Mouse (Mus musculus) forebrain, embryonic 14.5 days (tissue): ENCODE measurements around the gene Sbno2. TPM values are rescaled to one million over a fixed set of nuclear protein-coding genes. Genes with fewer than 3 reads are reported as not detected.

Experiments used
- ATAC-seq: fragments of 200-750 bp; cut with Nextera tagmentation; 2 replicates; pipeline ENCODE4 v1.8.0; 2017; ENCODE audit warnings: mild to moderate bottlenecking, moderate library complexity
- DNase-seq: peaks from one replicate; pipeline ENCODE4 v3.0.0-alpha.2; 2015; ENCODE audit warnings: low spot score
- H3K27ac ChIP-seq: fragments of 300-500 bp; sonication (generic); 2 replicates; pipeline ENCODE4 v1.5.1; 2014; ENCODE audit warnings: low read depth, mild to moderate bottlenecking, control low read depth, low read length, moderate library complexity
- H3K27me3 ChIP-seq: fragments of 300-500 bp; sonication (generic); replicated peaks from 2 replicates; pipeline ENCODE4 v1.6.1; 2014; ENCODE audit warnings: low read length, control low read depth, mixed read lengths; ENCODE audit not compliant: control insufficient read depth, insufficient read depth
- H3K36me3 ChIP-seq: fragments of 300-500 bp; sonication (generic); 2 replicates; pipeline ENCODE4 v1.6.1; 2014; ENCODE audit warnings: low read length, control low read depth; ENCODE audit not compliant: control insufficient read depth, insufficient read depth
- H3K4me1 ChIP-seq: fragments of 300-500 bp; sonication (generic); 2 replicates; pipeline ENCODE4 v1.6.1; 2014; ENCODE audit warnings: antibody characterized with exemption, low read length, control low read depth; ENCODE audit not compliant: control insufficient read depth, insufficient read depth
- H3K4me2 ChIP-seq: fragments of 300-500 bp; sonication (generic); 2 replicates; pipeline ENCODE4 v1.6.1; 2014; ENCODE audit warnings: mild to moderate bottlenecking, control low read depth, low read length
- H3K4me3 ChIP-seq: fragments of 300-500 bp; sonication (generic); 2 replicates; pipeline ENCODE4 v1.5.1; 2014; ENCODE audit warnings: low read depth, low read length, control low read depth
- H3K9ac ChIP-seq: fragments of 300-500 bp; sonication (generic); 2 replicates; pipeline ENCODE4 v1.6.1; 2014; ENCODE audit warnings: mild to moderate bottlenecking, low read length, control low read depth, moderate library complexity
- H3K9me3 ChIP-seq: fragments of 300-500 bp; sonication (generic); replicated peaks from 2 replicates; pipeline ENCODE4 v1.6.1; 2016; ENCODE audit warnings: low read length, control low read depth, mixed read lengths; ENCODE audit not compliant: control insufficient read depth
- WGBS: fragments of 180-500 bp; shearing (Covaris S2); extraction: QIAGEN DNeasy Blood & Tissue Kit; methylation state at CpG from one replicate; pipeline ENCODE4 v1.1.7; 2014; 5-methylcytosine and 5-hydroxymethylcytosine counted together
- polyA plus RNA-seq: library from polyadenylated mRNA; unstranded; fragments of >200 nt; fragmentation: Nextera tagmentation; extraction: Ambion mirVana; gene quantifications from 2 replicates; pipeline ENCODE4 v1.2.1, GENCODE M21; 2014

Gene Sbno2
- polyA plus RNA-seq, 1 experiment from 2014 or later = 8.1 TPM

DNA sequence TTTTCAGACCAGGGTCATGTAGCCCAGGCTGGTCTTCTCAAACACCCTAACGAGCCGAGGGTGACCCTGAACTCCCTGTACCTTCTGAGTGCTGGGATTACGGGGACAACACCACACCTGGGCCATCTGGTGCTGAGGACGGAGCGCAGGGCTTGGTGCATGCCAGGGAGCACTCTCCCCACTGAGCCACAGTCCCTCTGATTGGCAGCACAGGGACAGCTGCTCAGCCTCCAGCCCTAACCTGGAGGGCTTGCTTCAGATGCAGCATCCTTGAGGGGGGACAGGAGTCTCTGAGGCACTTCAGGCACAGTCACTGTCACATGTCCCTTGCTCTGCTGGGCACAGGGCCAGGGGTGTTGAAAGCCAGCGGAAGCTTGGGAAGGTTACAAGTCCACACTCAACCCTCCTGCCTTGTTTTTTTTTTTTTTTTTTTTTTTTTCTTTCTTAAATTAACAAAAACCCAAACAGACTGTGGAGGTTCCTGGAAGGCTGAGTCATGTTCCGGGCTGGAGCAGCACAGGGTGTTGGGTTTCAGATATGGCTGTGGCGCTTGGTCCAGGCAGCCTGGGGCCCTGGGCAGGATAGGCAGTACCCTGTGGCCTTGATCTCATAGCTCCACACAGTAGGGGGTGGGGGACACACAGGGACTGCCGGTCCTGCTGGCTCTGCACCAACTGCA is 34.4 kb downstream of the Sbno2 start:
- Histone ChIP-seq H3K36me3 (no peaks in the 10 kb centered on the region; the same call in 1 of the 2 replicates), H3K4me1 (no peaks in the 10 kb centered on the region), H3K4me3 (no peak overlapping the region), H3K9ac (no peak overlapping the region), H3K9me3 (no peaks in the 10 kb centered on the region), H3K27me3 (no peaks in the 10 kb centered on the region), H3K27ac (no peak overlapping the region), H3K4me2 (no peak overlapping the region)
- WGBS = 64% methylated on average over 9 of the region's 9 CpGs
- ATAC-seq (no peak), DNase-seq (no peak)

DNA sequence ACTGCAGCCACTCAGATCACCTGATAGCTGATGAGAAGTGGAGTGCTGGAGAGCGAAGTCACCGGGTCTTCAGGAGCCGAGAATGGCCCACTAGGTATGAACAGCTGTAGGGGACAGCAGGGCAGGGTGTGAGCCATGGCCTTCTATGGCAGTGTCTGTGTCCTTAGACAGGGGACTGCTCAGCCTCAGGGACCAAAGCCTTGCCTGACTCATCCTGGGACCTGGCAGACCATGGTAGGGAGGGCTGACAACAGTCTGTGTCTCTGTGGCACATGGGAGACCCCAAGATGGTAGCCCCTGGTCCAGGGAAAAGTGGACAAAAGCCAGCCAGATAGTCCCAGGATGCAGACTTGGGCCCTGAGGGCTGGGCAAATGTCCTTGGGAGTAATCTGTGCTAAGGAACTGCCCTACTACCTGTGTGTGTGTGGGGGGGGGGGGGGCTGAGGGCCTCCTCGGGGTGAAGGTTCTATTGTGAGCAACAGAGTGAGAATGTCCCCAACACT is 35.4 kb downstream of the Sbno2 start:
- ATAC-seq (no peak), DNase-seq (no peak)
- WGBS = 92% methylated on average over 4 of the region's 4 CpGs
- H3K9ac ChIP-seq = no peak overlapping the region
- no peak overlapping the region for H3K4me2 ChIP-seq
- H3K9me3 ChIP-seq = no peaks in the 10 kb centered on the region
- peaks cover 3% of the 10 kb centered on the region; the same call in 1 of the 2 replicates for H3K36me3 ChIP-seq
- H3K4me3 ChIP-seq = no peak overlapping the region
- no peak overlapping the region for H3K27ac ChIP-seq
- no peaks in the 10 kb centered on the region for H3K4me1 ChIP-seq
- H3K27me3 ChIP-seq = no peaks in the 10 kb centered on the region

DNA sequence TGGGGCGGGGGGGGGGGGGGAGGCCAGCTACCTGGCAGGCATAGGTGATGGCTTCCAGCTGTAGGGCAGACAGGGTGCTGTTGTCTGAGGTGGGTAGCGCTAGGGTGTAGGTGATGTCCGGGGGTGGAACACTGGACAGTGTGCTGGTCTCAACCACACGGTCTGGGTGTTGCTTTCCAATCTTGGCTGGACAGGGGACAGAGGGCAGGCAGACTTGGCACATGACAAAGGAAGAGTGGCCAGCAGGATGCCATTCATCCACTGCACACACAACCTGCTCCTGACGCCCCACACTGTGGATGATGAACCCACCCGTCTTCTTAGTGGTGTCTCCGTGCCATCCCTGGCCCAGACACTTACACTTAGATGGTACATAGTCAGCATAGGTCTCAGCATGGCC is 36.1 kb downstream of the Sbno2 start:
- Histone ChIP-seq H3K4me2 (no peak overlapping the region), H3K27me3 (no peaks in the 10 kb centered on the region), H3K4me3 (no peak overlapping the region), H3K9me3 (no peaks in the 10 kb centered on the region), H3K27ac (no peak overlapping the region), H3K4me1 (no peaks in the 10 kb centered on the region), H3K9ac (no peak overlapping the region), H3K36me3 (peaks cover 6% of the 10 kb centered on the region)
- DNase-seq (no peak), ATAC-seq (no peak)
- 84% methylated on average over 6 of the region's 7 CpGs for WGBS

DNA sequence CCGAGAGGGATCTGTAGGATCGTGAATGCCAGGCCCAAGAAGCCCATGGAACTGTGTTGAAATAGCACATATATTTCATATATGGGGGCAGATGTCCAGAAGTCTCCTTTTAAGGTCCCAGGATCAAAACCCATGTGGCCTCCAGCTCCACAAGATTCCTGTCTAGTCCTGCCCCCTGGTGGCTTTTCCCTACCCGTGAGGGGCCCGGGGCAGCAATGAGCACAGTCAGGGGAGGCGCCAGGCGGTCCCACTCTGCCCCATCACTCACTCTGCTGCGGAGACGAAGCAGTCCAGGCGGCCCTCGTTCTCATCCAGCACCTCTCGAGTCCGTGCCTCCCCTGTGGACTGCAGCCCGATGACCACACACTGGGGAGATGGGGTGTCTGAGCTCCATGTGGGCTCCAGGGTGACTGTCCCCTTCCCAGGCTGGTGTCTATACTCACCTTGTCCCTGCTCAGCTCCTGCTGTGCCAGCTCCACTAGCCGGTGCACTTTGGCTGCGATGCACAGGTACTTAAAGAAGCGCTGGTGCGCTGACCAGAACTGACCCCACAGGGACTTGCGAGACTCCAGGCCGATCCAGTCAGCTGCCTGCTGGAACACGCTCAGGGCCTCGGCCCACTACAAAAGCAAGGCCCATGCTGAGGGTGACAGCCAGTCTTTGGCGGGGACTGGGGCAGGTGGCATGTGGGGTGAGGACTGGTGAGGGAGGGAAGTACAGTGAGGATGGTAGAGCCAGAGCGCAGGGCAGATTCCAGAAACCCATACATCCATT is 41.3 kb downstream of the Sbno2 start:
- H3K27ac ChIP-seq = no peak overlapping the region
- ATAC-seq (no peak), DNase-seq (no peak)
- no peak overlapping the region for H3K4me2 ChIP-seq
- H3K36me3 ChIP-seq = peaks cover 51% of the 10 kb centered on the region
- H3K27me3 ChIP-seq = no peaks in the 10 kb centered on the region
- H3K4me3 ChIP-seq = no peak overlapping the region
- WGBS = 79% methylated on average over 23 of the region's 23 CpGs
- H3K4me1 ChIP-seq = no peaks in the 10 kb centered on the region
- no peak overlapping the region for H3K9ac ChIP-seq
- H3K9me3 ChIP-seq = no peaks in the 10 kb centered on the region

DNA sequence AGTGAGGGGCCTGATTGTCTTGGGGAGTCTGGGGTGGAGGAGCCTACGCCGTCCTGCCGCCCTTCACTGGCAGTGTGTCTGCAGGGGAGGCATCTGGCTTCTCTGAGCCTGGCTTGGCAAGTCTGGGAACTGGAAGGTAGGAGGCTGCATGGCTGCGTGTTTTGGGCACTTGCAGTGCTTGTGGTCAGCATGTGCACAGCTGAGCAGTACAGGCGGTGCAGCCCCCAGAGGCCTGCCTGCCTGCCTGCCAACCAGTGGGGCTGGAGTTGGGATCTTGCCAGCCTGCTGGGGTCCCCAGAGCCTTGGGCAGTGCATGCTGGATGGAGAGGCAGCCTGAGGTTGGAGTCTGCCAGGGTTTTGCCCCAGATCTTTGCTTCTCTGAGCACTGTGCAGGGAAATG is 42.3 kb downstream of the Sbno2 start:
- no peaks in the 10 kb centered on the region for H3K9me3 ChIP-seq
- DNase-seq (no peak), ATAC-seq (no peak)
- no peak overlapping the region for H3K27ac ChIP-seq
- WGBS = 88% methylated on average over 5 of the region's 5 CpGs
- peaks cover 53% of the 10 kb centered on the region for H3K36me3 ChIP-seq
- no peaks in the 10 kb centered on the region for H3K4me1 ChIP-seq
- H3K9ac ChIP-seq = no peak overlapping the region
- H3K4me2 ChIP-seq = no peak overlapping the region
- H3K27me3 ChIP-seq = no peaks in the 10 kb centered on the region
- H3K4me3 ChIP-seq = no peak overlapping the region

DNA sequence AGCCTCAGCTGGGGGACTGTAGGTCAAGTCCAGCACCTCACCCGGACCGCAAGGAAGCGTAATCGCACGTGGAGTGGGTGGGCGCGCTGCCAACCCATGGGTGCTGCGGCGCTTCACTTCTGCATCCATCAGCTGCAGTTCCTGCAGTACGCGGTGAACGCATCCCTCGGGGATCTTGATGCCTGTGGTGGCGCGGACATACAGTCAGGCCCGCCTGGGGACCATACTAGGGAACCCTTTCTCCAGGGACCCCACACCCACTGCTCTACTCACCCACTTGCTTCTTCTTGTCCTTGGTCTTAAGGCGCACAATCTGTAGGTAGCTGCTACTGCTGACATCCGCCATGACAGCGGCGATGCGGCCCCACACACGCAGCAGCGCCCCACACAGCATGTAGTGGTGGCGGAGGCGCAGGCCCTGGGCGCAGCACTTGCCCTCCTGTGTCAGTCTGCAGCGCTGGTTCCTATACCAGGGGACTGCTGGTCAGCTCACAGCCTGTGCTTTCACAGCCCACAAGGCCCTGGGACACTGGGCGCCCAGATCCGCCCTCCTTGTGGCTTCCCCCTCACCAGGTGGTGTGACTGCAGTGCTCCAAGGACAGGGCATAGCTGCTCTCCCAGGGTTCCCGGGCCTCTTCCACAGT is 47.6 kb downstream of the Sbno2 start:
- Histone ChIP-seq H3K9me3 (no peaks in the 10 kb centered on the region), H3K27me3 (no peaks in the 10 kb centered on the region), H3K9ac (no peak overlapping the region), H3K27ac (no peak overlapping the region), H3K4me3 (no peak overlapping the region), H3K4me2 (no peak overlapping the region), H3K36me3 (peaks cover 60% of the 10 kb centered on the region), H3K4me1 (peaks cover 9% of the 10 kb centered on the region)
- no peak for DNase-seq
- 84% methylated on average over 30 of the region's 30 CpGs for WGBS
- no peak for ATAC-seq

DNA sequence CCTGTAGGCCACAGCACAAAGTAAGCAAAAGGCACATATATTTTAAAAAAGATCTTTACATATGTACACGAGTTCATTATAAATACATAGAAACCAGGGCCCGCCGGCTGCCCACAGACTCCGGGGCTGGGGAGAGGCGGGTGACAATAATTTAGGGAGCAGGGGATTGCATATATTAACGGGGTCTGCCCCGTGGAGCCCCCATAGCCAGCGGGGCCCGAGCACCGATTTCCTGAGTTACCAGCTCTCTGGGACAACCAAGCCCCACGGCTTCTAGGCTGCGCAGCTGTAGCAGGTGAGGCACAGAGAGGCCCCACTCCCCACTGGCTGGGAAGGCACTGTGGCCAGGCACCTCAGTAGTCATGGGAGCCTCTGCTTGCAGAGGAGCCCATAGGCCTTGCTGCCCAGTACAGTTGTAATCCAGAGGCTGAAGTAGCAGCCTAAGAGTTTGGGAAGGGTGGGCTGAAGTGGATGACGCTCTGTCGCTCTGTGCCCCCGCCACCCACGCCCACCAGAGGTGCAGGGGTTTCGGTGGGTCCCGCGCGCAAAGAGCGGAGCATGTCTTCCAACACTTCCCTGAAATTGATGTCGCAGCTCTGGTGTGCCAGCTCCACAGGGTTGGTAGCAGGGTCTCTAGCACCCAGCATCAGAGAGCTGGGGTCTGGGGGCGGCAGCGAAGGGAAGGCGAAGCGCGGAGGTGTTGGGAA is 48.2 kb downstream of the Sbno2 start:
- Histone ChIP-seq H3K27me3 (no peaks in the 10 kb centered on the region), H3K9me3 (no peaks in the 10 kb centered on the region), H3K4me3 (no peak overlapping the region), H3K9ac (no peak overlapping the region), H3K36me3 (peaks cover 53% of the 10 kb centered on the region), H3K4me1 (peaks cover 9% of the 10 kb centered on the region), H3K27ac (0 out of 2 replicates have a peak overlapping the region, but pooled peaks have one; percentile 14), H3K4me2 (no peak overlapping the region)
- no peak for DNase-seq
- 91% methylated on average over 27 of the region's 27 CpGs for WGBS
- ATAC-seq = no peak

DNA sequence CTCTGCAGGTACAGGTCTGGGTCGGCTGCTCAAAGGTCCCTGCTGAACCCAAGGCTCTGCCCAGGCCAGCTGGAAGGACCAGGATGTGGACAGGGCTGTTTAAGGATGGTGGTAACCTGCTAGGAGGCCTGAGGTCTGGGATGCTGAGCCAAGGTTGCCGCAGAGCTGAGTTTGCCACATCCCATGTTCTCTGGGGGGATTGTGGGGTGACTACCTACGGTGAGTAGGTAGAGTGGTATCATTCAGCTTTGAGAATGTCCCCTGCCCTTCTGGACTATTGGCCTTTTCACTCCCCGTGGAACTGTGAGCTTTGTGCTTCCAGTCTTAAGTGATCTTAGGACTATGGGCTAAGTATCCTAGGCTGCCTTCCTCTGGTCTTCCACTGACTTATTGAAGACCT is 48.9 kb downstream of the Sbno2 start:
- ATAC-seq = no peak
- Histone ChIP-seq H3K9ac (no peak overlapping the region), H3K36me3 (peaks cover 49% of the 10 kb centered on the region), H3K27ac (no peak overlapping the region), H3K4me2 (no peak overlapping the region), H3K4me1 (peaks cover 9% of the 10 kb centered on the region), H3K27me3 (no peaks in the 10 kb centered on the region), H3K9me3 (no peaks in the 10 kb centered on the region), H3K4me3 (no peak overlapping the region)
- no peak for DNase-seq
- 83% methylated on average over 4 of the region's 4 CpGs for WGBS
